Mouse (Mus musculus): ENCODE measurements around the gene Ets2.

DNA sequence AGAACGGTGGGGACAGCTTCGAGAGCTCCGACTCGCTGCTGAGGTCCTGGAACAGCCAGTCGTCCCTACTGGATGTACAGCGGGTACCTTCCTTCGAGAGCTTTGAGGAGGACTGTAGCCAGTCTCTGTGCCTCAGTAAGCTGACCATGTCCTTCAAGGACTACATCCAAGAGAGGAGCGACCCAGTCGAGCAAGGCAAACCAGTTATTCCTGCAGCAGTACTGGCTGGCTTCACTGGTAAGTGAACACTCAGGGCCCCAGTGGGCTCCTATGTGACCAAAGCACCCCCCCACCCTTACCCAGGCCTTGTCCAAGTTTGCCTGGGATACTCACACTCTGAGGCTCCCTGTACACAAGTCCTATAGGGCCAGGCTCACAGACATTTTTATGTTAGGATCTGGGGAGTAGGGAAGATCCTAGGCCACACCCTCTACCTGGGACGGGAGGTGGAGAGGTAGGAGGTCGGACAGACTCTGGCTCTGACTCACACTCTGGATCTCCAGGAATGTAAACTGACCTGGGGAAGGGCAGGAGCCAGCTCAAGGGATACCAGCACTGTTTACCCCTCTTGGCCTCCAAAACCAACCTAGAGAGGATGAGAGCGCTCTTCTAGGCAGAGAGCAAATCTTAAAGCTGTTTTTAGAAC is 14.3 kb downstream of the Ets2 start:
- no peak for TF ChIP-seq EP300 (IDR thresholded peaks at IDR 0.05; ENCODE audit: low read depth)
- no peak for TF ChIP-seq CTCF (IDR thresholded peaks at IDR 0.05; ENCODE audit: low read depth)
